Mouse (Mus musculus): ENCODE measurements around the gene Slc28a1.
"Not testable (repeated sequence)": the region's sequence is repeated elsewhere in the genome, so short reads cannot be mapped to it uniquely, and the experiment has no call there.

The Slc28a1 gene

DNA sequence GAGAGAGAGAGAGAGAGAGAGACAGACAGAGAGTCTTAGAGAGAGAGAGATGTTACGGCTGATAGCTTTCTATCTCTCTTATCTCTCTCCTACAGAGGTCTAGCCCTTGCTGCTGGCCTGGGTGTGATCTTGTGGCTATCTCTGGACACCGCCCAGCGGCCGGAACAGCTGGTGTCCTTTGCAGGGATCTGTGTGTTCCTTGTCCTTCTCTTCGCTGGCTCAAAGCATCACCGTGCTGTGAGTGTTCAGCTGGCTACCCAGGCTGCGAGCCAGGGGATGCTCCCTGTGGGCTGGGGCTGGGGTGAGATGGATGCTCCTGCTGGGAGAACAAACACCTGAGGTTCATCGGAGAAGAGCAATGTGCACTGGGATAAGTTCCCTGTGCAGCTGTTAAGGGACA is 10.2 kb downstream of the Slc28a1 start:
- no peak for DNase-seq (ENCODE audit: low spot score)

DNA sequence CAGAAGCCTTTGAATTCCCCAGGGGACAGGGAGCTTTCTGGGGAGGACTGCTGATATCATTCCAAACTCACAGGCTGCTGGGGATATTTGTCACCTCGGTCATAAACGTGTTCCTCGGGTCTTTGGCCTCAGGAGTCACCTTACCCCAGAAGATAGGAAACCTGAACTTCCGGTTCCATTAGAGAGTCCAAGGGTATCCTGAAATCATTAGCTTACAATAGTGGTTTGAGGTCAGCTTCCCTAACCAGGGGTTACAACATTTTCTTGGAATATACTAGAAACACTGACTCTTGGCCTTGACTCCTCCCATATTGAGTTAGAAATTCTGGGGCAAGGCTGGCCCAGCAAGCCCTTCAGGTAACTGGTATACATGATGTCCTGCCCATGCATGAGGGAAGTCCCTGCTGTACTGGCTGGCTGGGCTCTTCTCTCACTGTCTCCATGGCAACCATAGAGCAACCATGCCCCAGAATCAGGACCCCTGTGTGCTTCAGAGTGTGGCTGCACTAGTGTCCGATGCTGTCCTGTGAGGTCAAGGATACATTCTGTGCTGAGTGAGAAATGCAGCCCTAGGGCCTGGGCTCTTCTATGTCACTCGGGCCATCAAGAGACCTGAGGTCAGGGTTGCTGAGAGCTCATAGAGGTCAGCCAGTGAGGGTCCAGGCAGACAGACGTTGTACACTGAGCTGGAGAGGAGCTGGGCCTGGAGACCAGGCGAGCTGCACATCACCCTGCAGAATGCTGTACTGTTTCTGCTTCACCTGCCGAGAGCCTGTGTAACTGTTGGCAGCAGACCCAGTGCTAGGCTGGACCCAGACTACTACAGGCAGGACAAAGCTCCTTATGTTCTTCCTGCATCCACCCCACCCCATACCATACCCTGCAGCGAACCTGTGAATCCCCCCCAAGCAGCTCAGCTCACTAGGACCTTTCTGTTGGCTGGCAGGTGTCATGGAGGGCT is 10.9 kb downstream of the Slc28a1 start:
- no peak for DNase-seq (ENCODE audit: low spot score)

DNA sequence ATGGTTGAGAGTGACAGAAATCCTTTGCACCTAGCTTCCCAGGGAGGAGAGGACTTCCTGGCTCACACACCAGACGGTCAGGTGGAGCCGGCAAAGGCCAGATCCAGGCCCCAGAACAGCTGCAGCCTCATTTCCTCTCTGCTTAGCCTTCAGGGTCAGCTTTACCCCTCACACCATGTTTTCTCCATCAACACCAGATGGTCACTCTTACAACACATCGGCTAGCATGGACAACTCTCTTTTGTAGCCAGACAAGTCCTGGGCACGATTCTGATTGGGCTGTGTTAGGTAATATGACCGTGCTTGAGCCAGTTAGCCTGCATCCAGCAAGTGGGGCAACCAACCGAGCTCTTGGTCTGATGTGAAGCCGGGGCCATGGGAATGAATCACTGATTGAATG is 17.3 kb downstream of the Slc28a1 start:
- DNase-seq (ENCODE audit: low spot score): no peak

DNA sequence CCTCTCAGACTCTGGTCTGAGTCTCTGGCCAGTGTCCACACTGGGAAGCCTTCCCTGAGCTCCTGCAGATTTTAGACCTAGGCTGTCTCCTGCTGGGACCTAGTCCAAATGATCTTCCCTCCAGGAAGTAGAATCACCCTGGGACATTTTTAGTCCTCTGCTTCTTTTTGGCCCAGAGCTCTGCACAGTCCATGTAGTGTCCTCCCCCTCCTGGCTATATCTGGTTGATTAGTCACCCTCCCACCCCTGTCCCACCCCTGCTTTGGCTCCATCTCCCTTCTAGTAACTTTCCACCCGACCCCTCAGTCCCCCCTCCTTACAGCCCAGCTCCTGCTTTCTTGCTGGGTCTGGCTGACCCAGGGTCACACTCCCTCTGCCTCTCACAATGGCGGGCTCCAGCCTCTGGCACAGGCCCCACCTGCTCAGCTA is 18.3 kb downstream of the Slc28a1 start:
- DNase-seq (ENCODE audit: low spot score): peak; percentile 36

DNA sequence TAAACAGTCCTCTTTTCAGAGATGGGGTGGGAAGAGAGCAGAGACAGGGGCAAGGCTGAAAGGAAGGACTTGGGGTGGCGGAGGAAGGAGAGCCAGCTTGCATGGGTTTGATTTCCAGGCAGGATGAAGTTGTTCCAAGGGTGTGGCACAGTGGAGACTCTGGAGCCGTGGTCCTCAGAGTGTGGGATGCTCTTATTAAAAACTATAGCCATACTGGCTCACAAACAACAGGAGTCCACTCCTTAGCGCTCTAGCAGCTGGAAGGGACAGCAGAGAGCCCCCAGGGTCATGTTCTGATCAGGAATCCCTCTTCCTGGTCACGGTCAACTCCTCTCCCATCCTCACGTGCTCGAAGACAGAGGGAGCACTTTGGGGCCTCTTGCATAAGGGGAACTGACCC is 18.8 kb downstream of the Slc28a1 start:
- no peak for DNase-seq (ENCODE audit: low spot score)

DNA sequence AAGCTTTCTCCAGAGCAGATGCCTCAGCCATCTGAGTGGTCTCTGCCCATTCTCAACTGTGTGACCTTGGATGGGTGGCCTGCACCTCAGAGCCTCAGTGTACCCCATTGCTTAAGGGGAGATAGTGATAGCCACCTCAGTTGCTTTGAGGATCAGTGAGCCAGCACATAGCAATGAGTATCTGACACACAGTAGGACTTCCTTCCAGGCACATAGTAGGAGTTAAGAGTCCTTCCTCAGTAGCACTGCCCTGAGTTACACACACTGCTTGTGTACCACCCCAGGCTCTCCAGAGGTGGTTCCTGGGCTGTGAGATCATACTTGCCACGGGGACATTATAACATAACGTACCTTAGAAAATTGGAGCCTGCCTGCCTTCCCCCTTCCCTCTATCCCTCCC is 19.3 kb downstream of the Slc28a1 start:
- no peak for DNase-seq (ENCODE audit: low spot score)

DNA sequence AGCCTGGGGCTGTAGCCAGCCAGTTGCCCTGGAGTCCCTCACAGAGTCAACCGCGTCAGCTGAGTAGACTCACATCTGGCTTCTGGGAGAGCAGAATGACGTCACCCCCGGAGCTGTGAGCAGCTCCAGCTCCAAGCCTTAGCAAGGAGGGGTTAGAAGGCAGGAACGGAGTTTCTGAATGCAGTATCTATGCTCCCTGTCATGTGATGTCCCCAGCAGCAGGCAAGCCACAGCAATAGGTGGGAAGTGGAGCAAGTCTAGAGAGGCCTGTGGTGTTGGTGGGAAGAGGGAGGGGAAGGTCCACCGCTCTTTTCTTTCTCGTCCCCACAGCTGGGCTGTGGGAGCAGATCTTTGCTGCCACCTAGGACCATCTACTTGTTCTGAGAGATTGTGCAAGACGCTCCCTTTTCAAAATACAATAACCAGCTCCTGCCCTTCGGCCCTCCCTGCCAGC is 20.0 kb downstream of the Slc28a1 start:
- DNase-seq (ENCODE audit: low spot score): peak; percentile 48

DNA sequence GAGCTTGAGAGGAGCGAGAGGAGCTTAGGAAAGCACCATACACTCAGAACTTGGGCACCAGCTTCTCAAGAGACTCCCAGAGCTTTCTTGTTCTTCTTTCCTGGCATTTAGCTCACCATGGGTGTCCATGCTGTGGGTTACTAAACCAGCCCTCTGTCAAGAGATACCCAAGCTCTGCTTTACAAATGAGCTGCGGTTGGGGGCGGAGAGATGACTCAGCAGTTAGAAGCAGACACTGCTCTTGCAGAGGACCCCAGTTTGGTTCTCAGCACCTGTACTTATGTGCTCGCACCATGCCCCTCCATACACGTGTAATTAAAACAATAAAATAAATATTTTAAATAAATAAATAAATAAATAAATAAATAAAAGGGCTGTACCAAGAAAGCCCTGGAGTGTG is 22.7 kb downstream of the Slc28a1 start:
- DNase-seq (ENCODE audit: low spot score): no peak

DNA sequence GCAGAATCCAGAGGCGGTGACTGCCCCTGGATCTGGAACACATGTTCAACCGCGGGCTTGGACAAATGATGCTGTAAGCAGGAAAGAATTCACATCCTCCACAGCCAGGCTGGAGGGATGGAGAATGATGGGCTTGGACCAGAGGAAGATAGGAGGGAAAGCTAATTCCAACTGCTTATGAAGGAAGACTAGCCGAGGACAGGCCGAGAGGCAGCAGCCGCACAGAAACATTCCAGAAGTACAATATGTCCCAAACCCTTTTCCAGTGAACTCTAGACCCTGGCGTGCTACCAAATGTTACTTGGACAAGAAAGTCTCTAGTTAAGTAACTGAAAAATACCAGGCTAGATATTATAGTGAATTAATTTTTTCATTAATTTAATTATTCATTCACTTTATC is 24.5 kb downstream of the Slc28a1 start:
- no peak for DNase-seq (ENCODE audit: low spot score)

DNA sequence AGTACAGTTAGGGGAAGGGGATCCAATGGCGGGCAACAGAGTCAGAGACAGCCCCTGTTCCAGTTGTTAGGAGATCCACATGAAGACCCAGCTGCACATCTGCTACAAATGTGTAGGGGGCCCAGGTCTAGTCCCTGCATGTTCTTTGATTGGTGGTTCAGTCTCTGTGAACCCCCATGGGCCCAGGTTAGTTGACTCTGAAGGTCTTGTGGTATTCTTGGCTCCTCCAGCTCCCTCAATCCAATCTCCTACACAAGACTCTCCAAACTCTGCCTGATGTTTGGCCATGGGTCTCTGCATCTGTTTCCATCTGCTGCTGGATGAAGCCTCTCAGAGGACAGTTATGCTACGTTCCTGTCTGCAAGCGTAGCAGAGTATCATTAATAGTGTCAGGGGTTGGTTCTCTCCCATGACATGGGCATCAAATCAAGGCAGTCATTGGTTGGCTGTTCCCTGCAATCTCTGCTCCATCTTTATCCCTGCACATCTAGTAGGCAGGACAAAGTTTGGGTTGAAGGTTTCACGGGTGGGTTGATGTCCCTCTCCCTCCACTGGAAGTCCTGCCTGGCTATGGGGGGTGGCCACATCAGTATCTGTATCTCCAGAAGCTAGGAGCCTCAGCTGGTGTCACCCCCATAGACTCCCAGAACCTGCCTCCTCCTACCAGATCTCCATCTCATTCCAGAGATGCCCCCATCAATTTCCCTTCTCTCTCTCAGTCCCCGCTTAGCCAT is 25.2 kb downstream of the Slc28a1 start:
- DNase-seq (ENCODE audit: low spot score): no peak

DNA sequence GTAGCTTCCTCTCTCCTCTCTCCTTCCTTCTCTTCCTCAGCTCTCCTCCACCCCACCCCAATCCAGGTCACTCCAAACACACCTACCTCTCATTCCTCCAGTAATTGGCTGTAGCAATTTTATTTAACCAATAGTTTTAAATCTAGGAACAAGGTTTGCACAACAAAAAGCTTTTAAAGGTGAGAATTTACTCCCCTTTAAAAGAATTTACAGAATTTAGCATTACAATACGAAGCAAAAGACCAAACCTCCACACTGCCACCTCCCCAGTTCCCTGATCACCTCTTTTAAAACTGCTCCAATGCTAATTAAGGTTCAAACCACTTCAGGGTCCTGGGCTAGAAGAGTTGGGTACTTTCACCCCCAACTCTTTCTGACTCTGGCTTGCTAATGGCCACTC is 26.9 kb downstream of the Slc28a1 start:
- DNase-seq (ENCODE audit: low spot score): no peak

DNA sequence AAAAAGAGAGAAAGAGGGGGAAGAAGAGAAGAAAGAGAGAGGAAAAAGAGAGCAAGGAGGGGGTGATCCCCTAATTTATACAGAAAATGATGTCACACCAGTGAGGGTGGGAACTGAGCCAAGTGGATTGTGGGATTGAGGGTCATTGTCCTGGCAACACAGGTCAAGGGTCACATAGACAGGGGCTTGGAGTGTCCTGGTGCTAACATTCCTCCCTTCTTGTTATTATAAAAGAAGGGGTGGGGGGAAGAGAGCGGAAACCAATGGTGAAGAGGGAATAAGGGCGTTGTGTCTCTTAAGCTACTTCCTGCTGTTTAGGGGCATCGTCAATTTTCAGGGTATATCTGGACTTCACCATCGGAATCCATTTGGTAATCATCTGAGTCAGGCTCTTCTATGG is 28.5 kb downstream of the Slc28a1 start:
- DNase-seq (ENCODE audit: low spot score): not testable (repeated sequence)

DNA sequence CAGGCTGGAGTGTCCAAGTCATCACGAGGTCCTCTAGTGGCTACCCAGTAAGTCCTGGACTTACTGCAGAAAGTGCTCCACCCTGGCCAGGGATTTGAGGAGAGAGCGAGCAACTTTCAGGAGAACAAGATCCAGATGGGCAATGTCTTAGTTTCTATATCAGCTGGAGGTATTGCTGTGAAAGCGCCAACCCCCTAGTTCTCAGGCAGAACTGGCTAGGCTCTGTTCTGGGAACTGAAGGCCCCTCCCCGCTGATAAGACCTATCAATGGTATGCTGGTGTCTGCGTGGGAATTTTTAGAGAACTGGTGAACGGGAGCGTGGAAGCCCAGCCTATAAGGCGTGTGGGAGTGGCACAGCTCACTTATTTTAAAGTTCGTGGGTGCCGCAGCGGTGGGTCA is 35.2 kb downstream of the Slc28a1 start:
- DNase-seq (ENCODE audit: low spot score): no peak

DNA sequence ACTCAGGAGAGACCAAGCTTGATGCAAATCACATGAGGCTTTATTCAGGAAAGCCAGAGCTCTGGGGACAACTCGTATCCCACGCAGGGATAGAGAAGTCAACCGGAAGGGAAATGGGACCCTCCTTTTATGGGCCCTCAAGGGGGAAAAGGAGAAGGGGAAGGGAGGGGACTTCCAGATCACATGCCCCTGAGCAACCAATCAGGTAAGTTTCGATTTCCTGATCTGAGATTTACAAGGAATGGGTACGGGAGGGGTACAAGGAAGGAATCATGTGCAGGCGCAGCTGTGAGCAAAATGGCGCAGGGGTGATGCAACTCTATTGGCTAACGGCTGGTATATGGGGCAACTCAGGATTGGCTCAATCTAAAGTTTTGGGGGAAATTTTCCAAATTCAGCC is 36.6 kb downstream of the Slc28a1 start:
- DNase-seq (ENCODE audit: low spot score): no peak

DNA sequence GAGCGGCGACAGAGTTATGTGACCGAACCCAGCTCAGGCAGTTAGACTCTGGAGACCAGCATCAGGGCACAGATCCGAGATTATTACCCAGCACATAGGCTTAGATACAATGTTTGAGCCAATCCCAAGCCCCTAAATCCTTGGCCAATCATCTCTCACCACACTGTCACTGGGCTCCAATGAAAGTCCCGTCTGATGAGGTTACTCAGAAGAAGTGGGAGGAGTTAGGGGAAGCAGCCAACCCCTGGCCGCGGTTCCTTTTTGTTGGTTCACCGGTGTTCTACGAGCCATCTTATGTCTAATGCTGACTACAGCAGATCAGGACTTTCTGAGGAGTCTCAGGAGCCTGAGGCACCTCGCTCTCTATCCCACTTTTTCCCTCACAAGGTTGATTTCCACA is 37.7 kb downstream of the Slc28a1 start:
- no peak for DNase-seq (ENCODE audit: low spot score)

DNA sequence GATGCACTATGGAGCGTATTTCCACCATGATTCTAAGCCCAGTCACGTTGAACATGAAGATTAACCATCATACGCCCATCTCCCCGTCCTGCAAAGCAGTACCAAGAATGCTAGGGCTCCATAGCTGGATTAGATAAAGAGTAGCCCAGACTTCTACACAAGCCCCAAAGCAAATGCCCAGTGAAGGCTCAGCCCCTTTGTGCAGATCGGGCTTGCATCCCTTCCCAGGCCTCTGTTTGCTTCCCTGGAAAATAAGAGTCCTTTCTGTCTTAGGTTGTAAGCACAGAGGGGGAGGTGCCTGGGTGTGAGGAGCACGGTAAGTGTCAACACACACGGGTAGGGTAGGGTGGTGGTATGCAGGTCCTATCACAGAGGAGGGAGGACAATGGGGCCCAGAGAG is 38.2 kb downstream of the Slc28a1 start:
- DNase-seq (ENCODE audit: low spot score): no peak

DNA sequence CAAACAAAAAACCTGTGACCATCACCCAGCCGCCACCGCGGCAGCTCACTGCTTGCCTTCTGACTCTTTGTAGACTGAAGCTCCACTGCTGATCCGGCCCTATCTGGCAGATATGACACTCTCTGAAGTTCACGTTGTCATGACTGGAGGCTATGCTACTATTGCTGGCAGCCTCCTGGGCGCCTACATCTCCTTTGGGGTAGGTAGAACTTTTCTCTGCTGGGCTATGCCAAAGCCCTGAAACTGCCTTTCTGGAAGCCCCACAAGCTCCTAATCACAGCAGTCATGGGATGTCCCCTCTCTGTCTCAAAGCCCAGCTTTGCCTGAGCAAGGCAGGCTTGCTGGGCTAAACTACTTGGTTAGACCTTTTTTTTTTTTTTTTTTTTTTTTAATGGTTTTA is 38.7 kb downstream of the Slc28a1 start:
- DNase-seq (ENCODE audit: low spot score): no peak

DNA sequence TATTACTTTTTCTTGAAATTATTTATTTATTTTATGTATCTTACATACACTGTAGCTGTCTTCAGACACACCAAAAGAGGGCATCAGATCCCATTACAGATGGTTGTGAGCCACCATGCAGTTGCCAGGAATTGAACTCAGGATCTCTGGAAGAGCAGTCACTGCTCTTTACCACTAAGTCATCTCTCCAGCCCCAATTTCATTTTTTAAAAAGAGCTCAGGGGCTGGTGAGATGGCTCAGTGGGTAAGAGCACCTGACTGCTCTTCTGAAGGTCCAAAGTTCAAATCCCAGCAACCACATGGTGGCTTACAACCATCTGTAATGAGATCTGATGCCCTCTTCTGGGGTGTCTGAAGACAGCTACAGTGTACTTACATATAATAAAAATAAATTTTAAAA is 39.6 kb downstream of the Slc28a1 start:
- DNase-seq (ENCODE audit: low spot score): not testable (repeated sequence)

DNA sequence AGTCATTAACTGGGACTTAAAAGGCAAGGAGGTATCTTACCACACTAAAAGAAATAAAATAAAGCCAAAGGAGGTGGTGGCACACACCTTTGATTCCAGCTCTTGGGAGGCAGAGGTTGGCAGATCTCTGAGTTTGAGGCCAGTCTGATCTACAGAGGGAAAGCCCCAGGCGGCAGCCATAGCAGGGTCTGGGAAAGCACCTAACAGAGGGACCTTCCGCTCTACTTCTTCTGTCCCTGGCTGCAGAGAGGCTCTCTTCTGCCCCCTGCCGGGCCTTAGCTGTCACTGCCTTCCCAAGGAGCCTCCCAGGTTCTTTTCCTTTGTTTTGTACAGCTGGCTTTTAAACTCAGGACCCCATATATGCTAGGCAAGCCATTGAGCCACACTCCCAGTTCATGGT is 40.4 kb downstream of the Slc28a1 start:
- peak; percentile 47 for DNase-seq (ENCODE audit: low spot score)

DNA sequence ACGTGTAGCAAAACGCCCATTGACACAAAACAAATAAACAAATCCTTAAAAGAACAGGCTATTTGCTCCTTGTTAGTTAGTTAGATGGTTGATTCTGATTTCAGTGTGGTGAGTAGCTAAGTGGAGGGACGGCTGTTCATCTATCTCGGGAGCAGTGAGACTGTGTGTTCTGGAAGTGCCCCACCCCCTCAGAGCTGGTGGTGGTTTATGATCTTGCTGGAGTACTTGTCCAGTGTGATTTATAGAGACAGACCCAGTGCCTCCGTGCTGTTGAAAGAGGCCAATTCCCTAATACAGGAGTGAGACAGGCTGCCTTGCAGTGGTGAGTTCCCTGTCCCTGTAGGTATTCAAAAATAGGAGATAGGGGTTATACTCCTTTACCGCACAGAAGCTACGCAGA is 44.3 kb downstream of the Slc28a1 start:
- no peak for DNase-seq (ENCODE audit: low spot score)

DNA sequence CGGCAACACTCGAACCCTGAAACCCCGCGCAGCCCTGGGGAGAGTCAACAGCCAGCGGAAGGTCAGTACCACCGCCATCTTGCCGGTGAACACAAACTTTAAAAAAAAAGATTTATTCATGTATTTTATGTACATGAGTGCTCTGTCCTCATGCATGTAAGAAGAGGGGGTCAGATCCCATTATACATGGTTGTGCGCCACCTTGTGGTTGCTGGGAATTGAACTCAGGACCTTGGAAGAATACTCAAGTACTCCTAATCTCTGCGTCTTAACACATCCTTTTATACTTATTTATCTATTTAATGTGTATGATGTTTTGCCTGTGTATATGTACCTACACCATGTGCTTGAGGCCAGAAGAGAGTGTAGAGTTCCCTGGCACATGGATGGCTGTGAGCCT is 47.1 kb downstream of the Slc28a1 start:
- DNase-seq (ENCODE audit: low spot score): no peak

DNA sequence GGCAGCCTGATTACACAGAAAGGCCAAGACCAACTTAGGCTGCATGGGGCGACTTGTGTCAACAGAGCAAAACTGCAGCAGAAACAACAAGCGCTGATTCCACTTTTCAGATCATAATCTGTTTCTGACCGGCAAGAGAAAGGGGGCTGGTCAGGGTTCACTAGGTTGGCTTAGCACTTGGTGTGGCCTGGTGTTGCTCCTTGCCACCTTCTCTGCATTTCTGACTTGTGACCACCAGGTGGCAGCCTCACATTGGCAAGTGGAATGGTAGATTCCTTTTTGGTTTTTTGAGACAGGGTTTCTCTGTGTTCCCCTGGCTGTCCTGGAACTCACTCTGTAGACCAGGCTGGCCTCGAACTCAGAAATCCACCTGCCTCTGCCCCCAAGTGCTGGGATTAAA is 47.7 kb downstream of the Slc28a1 start:
- DNase-seq (ENCODE audit: low spot score): peak; percentile 76

DNA sequence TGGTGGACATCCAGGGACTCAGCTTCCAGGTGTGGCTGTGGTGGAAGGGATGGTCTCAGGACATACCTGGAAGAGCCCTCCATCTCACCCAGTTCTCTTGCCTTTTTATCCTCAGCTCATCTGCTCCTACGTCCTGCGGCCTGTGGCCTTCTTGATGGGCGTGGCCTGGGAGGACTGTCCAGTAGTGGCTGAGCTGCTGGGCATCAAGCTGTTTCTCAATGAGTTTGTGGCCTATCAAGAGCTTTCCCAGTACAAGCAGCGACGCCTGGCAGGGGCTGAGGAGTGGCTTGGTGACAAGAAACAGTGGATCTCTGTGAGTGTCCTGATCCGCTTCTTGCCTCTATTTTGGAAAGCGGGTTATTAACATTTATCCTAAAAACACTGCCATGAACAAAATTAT is 49.8 kb downstream of the Slc28a1 start:
- DNase-seq (ENCODE audit: low spot score): no peak

Measured in ovary, postnatal 14 days (tissue).